Mouse (Mus musculus): ENCODE data around the gene Slc38a7. TPM values are rescaled to one million over a fixed set of nuclear protein-coding genes. Genes with fewer than 3 reads are reported as not detected.

Gene Slc38a7
- total and polyA plus RNA-seq, 2 experiments from 2014 or later, result 28.5 to 50.4 TPM

GRCm38 (mm10) chr8:95822096-95822495 is 31.2 kb downstream of the Slc38a7 start:
- H3K4me3 ChIP-seq (ENCODE audit: low read depth, low read length), result no peak overlapping the region
- no peak for DNase-seq
- no peak overlapping the region for H3K27ac ChIP-seq (ENCODE audit: low read depth, low read length)
- no peaks in the 10 kb centered on the region for H3K9me3 ChIP-seq (ENCODE audit: low read length)
- WGBS, result 85% methylated on average over 5 of the region's 5 CpGs
- H3K4me2 ChIP-seq (ENCODE audit: low read depth), result no peak overlapping the region
- no peak for ATAC-seq
- no peaks in the 10 kb centered on the region for H3K27me3 ChIP-seq (ENCODE audit: insufficient read depth, low read length)
- H3K9ac ChIP-seq, result no peak overlapping the region
- no peak for TF ChIP-seq CTCF (IDR thresholded peaks at IDR 0.05; ENCODE audit: low read depth)
- H3K36me3 ChIP-seq (ENCODE audit: insufficient read depth), result no peaks in the 10 kb centered on the region
- H3K4me1 ChIP-seq (ENCODE audit: insufficient read depth), result no peaks in the 10 kb centered on the region

GRCm38 (mm10) chr8:95821266-95821665 is 32.1 kb downstream of the Slc38a7 start:
- Histone ChIP-seq H3K9me3 (ENCODE audit: low read length) (no peaks in the 10 kb centered on the region), H3K4me1 (ENCODE audit: insufficient read depth) (no peaks in the 10 kb centered on the region), H3K27ac (ENCODE audit: low read depth, low read length) (no peak overlapping the region), H3K9ac (no peak overlapping the region), H3K4me2 (ENCODE audit: low read depth) (no peak overlapping the region), H3K4me3 (ENCODE audit: low read depth, low read length) (no peak overlapping the region), H3K36me3 (ENCODE audit: insufficient read depth) (no peaks in the 10 kb centered on the region), H3K27me3 (ENCODE audit: insufficient read depth, low read length) (no peaks in the 10 kb centered on the region)
- DNase-seq, result no peak
- 94% methylated on average over 6 of the region's 6 CpGs for WGBS
- no peak for TF ChIP-seq CTCF (IDR thresholded peaks at IDR 0.05; ENCODE audit: low read depth)
- ATAC-seq, result no peak

GRCm38 (mm10) chr8:95818211-95818610 is 35.1 kb downstream of the Slc38a7 start:
- H3K4me3 ChIP-seq (ENCODE audit: low read depth, low read length), result no peak overlapping the region
- no peak for TF ChIP-seq CTCF (IDR thresholded peaks at IDR 0.05; ENCODE audit: low read depth)
- WGBS, result 47% methylated on average over 1 of the region's 1 CpGs
- DNase-seq, result no peak
- H3K4me2 ChIP-seq (ENCODE audit: low read depth), result no peak overlapping the region
- H3K27ac ChIP-seq (ENCODE audit: low read depth, low read length), result no peak overlapping the region
- H3K9me3 ChIP-seq (ENCODE audit: low read length), result no peaks in the 10 kb centered on the region
- H3K9ac ChIP-seq, result no peak overlapping the region
- no peaks in the 10 kb centered on the region for H3K4me1 ChIP-seq (ENCODE audit: insufficient read depth)
- H3K27me3 ChIP-seq (ENCODE audit: insufficient read depth, low read length), result no peaks in the 10 kb centered on the region
- ATAC-seq, result no peak
- no peaks in the 10 kb centered on the region for H3K36me3 ChIP-seq (ENCODE audit: insufficient read depth)

- Histone ChIP-seq H3K9me3 (ENCODE audit: low read length) (no peaks in the 10 kb centered on the region), H3K4me3 (ENCODE audit: low read depth, low read length) (no peak overlapping the region), H3K27ac (ENCODE audit: low read depth, low read length) (no peak overlapping the region), H3K36me3 (ENCODE audit: insufficient read depth) (no peaks in the 10 kb centered on the region), H3K27me3 (ENCODE audit: insufficient read depth, low read length) (no peaks in the 10 kb centered on the region), H3K9ac (no peak overlapping the region), H3K4me1 (ENCODE audit: insufficient read depth) (no peaks in the 10 kb centered on the region), H3K4me2 (ENCODE audit: low read depth) (no peak overlapping the region)
- no peak for DNase-seq
- ATAC-seq, result no peak
- 70% methylated on average over 3 of the region's 3 CpGs for WGBS
- TF ChIP-seq CTCF (IDR thresholded peaks at IDR 0.05; ENCODE audit: low read depth), result no peak
These were observed 35.7 kb downstream of the Slc38a7 start for GRCm38 (mm10) chr8:95817597-95817996.

GRCm38 (mm10) chr8:95816044-95816708 is 37.2 kb downstream of the Slc38a7 start:
- no peak overlapping the region for H3K4me2 ChIP-seq (ENCODE audit: low read depth)
- WGBS, result 44% methylated on average over 6 of the region's 6 CpGs
- H3K9me3 ChIP-seq (ENCODE audit: low read length), result no peaks in the 10 kb centered on the region
- no peak overlapping the region for H3K4me3 ChIP-seq (ENCODE audit: low read depth, low read length)
- ATAC-seq (no peak), DNase-seq (no peak)
- no peak for TF ChIP-seq CTCF (IDR thresholded peaks at IDR 0.05; ENCODE audit: low read depth)
- H3K9ac ChIP-seq, result no peak overlapping the region
- no peaks in the 10 kb centered on the region for H3K4me1 ChIP-seq (ENCODE audit: insufficient read depth)
- no peaks in the 10 kb centered on the region for H3K36me3 ChIP-seq (ENCODE audit: insufficient read depth)
- H3K27me3 ChIP-seq (ENCODE audit: insufficient read depth, low read length), result no peaks in the 10 kb centered on the region
- H3K27ac ChIP-seq (ENCODE audit: low read depth, low read length), result no peak overlapping the region

- DNase-seq (no peak), ATAC-seq (no peak)
- Histone ChIP-seq H3K9me3 (ENCODE audit: low read length) (no peaks in the 10 kb centered on the region), H3K27ac (ENCODE audit: low read depth, low read length) (no peak overlapping the region), H3K4me3 (ENCODE audit: low read depth, low read length) (no peak overlapping the region), H3K36me3 (ENCODE audit: insufficient read depth) (no peaks in the 10 kb centered on the region), H3K9ac (no peak overlapping the region), H3K27me3 (ENCODE audit: insufficient read depth, low read length) (no peaks in the 10 kb centered on the region), H3K4me1 (ENCODE audit: insufficient read depth) (peaks cover 8% of the 10 kb centered on the region), H3K4me2 (ENCODE audit: low read depth) (no peak overlapping the region)
- no peak for TF ChIP-seq CTCF (IDR thresholded peaks at IDR 0.05; ENCODE audit: low read depth)
- 55% methylated on average over 3 of the region's 3 CpGs for WGBS
These were observed 43.2 kb downstream of the Slc38a7 start for GRCm38 (mm10) chr8:95810184-95810591.

GRCm38 (mm10) chr8:95809116-95809515 is 44.2 kb downstream of the Slc38a7 start:
- no peak for ATAC-seq
- Histone ChIP-seq H3K4me1 (ENCODE audit: insufficient read depth) (peaks cover 8% of the 10 kb centered on the region), H3K4me2 (ENCODE audit: low read depth) (no peak overlapping the region), H3K4me3 (ENCODE audit: low read depth, low read length) (no peak overlapping the region), H3K9me3 (ENCODE audit: low read length) (no peaks in the 10 kb centered on the region), H3K9ac (no peak overlapping the region), H3K27ac (ENCODE audit: low read depth, low read length) (no peak overlapping the region), H3K27me3 (ENCODE audit: insufficient read depth, low read length) (no peaks in the 10 kb centered on the region), H3K36me3 (ENCODE audit: insufficient read depth) (no peaks in the 10 kb centered on the region)
- 76% methylated on average over 5 of the region's 5 CpGs for WGBS
- no peak for DNase-seq
- TF ChIP-seq CTCF (IDR thresholded peaks at IDR 0.05; ENCODE audit: low read depth), result no peak

Data from forebrain, postnatal 0 days (tissue).